Mouse (Mus musculus) spleen, adult 12 weeks (tissue): ENCODE data around the gene Amy2a3.
"Not testable (repeated sequence)": the region's sequence is repeated elsewhere in the genome, so short reads cannot be mapped to it uniquely, and the experiment has no call there.

Experiments used
- DNase-seq: peaks from one replicate; pipeline ENCODE4 v3.0.0; 2022; ENCODE audit warnings: low spot score

The Amy2a3 gene

GRCm38 (mm10) chr3:113323952-113324351 is at the start of gene Amy2a3:
Amy2a3 (minus strand) TSS chr3:113324052.
- DNase-seq: not testable (repeated sequence)

- DNase-seq: not testable (repeated sequence)
Observed at GRCm38 (mm10) chr3:113356558-113356957, 32.7 kb upstream of the Amy2a3 start, which contains the start of gene Amy2a2. Amy2a2 (minus strand) TSS chr3:113356658.

GRCm38 (mm10) chr3:113345484-113345883 is 21.6 kb upstream of the Amy2a3 start:
- DNase-seq: not testable (repeated sequence)

DNA sequence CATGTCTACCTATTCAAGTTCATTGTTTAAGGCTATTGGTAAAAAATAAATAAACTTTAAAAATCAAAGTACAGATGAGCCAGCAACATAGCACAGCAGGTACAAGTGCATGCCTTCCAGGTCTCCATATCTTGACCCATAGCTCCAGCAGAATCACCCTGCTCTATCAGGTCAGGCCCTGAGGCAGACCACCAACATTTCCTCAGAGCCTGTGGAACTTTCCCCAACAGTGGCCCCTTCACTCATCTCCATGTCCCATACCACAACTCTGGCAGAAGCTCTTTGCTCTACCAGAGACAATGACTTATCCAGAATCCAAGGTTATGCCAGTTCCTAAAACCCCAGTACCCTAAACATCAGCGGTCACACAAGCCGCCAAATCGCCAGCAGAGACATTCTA is 10.9 kb downstream of the Amy2a3 start:
- DNase-seq: not testable (repeated sequence)

DNA sequence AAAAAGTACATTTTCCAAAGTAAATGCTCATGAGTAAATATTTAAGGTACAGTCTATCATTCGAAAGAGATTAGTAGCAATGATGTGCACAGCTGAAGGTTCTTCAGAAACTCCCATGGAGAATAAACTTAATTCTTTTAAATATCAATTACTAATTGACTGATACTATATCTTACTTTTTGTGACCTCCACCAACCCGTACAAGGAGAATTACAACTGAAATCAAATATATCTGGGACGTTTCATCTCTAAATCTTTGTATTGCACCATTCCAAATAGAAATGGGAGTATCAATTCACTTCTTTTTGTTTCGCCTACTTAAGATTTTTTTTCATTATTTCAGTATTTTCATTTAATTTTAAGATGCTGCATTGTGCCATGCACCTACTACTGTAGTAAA is 32.5 kb downstream of the Amy2a3 start, which contains the start of gene Amy2a4:
TSS of gene Amy2a4 (minus strand) at position 101 of the 400 bp plus-strand sequence.
- not testable (repeated sequence) for DNase-seq

GRCm38 (mm10) chr3:113280285-113280684 is 43.6 kb downstream of the Amy2a3 start:
- DNase-seq: not testable (repeated sequence)

GRCm38 (mm10) chr3:113279586-113279985 is 44.3 kb downstream of the Amy2a3 start:
- DNase-seq: not testable (repeated sequence)
